Mouse (Mus musculus) heart, adult 2 months (tissue): Measurements from ENCODE around the gene B4galnt3. TPM values are rescaled to one million over a fixed set of nuclear protein-coding genes. Genes with fewer than 3 reads are reported as not detected.

Experiments
- DNase-seq, 2 experiments: peaks; one replicate each; pipeline ENCODE4 v3.0.0; 2021
- H3K27ac ChIP-seq: fragments of 200-600 bp; 2 replicates; pipeline ENCODE4 v1.8.1; 2022
- H3K27me3 ChIP-seq: fragments of 200-500 bp; 2 replicates; pipeline ENCODE4 v1.6.1; 2012; ENCODE audit warnings: mild to moderate bottlenecking, low read length, inconsistent platforms, mixed read lengths; ENCODE audit not compliant: control insufficient read depth, insufficient read depth
- H3K36me3 ChIP-seq: fragments of 200-500 bp; 2 replicates; pipeline ENCODE4 v1.6.1; 2012; ENCODE audit warnings: low read length, inconsistent platforms; ENCODE audit not compliant: control insufficient read depth, insufficient read depth
- H3K4me1 ChIP-seq: fragments of 200-500 bp; 2 replicates; pipeline ENCODE4 v1.6.1; 2011; ENCODE audit warnings: low read length; ENCODE audit not compliant: control insufficient read depth, insufficient read depth
- H3K4me3 ChIP-seq: fragments of 200-600 bp; 2 replicates; pipeline ENCODE4 v1.8.1; 2022
- H3K79me2 ChIP-seq: fragments of 200-500 bp; replicated peaks from 2 replicates; pipeline ENCODE4 v1.6.1; 2012; ENCODE audit warnings: mild to moderate bottlenecking, inconsistent platforms, low read length, moderate library complexity, mixed read lengths; ENCODE audit not compliant: control insufficient read depth, insufficient read depth
- H3K9ac ChIP-seq: fragments of 200-500 bp; 2 replicates; pipeline ENCODE4 v1.6.1; 2012; ENCODE audit warnings: low read depth, mild to moderate bottlenecking, control low read depth, inconsistent platforms, low read length, mixed read lengths
- CTCF ChIP-seq: fragments of 200-600 bp; IDR thresholded peaks from 2 replicates; pipeline ENCODE4 v1.8.1; 2022; ENCODE audit warnings: antibody characterized with exemption, mild to moderate bottlenecking, moderate library complexity
- EP300 ChIP-seq: fragments of 200-500 bp; IDR thresholded peaks from 2 replicates; pipeline ENCODE4 v1.6.1; 2011; ENCODE audit warnings: low read depth, low read length, control low read depth; ENCODE audit not compliant: insufficient read depth
- POLR2A ChIP-seq: fragments of 200-500 bp; IDR thresholded peaks from 2 replicates; pipeline ENCODE4 v1.6.1; 2011; ENCODE audit warnings: mild to moderate bottlenecking, low read depth, low read length, control low read depth; ENCODE audit not compliant: insufficient read depth
- WGBS: fragments of 180-500 bp; shearing (Covaris S2); methylation state at CpG from one replicate; pipeline ENCODE4 v1.1.7; 2018; 5-methylcytosine and 5-hydroxymethylcytosine counted together
- intact Hi-C: fragments of 180-260 bp; cut with DNase I; formaldehyde crosslinking; loops from one replicate; pipeline ENCODE4 v1.15.1; 2025
- polyA plus RNA-seq: library from polyadenylated mRNA; depleted of rRNA; stranded (reverse); fragments of >200 nt; gene quantifications from 2 replicates; pipeline ENCODE4 v1.2.3, GENCODE M21; 2012
- total RNA-seq, 2 experiments: library from RNA; stranded (reverse); gene quantifications; 2 replicates each; pipeline ENCODE4 v1.2.3; 2021

B4galnt3 gene
- total and polyA plus RNA-seq, 3 experiments, result 0.20 to 0.29 (median 0.20) TPM

GRCm38 (mm10) chr6:120187587-120188176, 106.7 kb downstream of the B4galnt3 start:
- H3K36me3 ChIP-seq, result no peaks in the 10 kb centered on the region
- DNase-seq, result peak; percentile 47 to 64
- H3K79me2 ChIP-seq, result no peaks in the 10 kb centered on the region
- intact Hi-C loops, result loop anchor here (2.0 kb wide), 2 partner anchors 27 to 39 kb away; no protein-coding TSS in a partner anchor
- peak overlapping the region; percentile 6; the same call in 1 of the 2 replicates for H3K9ac ChIP-seq
- TF ChIP-seq EP300, result no peak
- TF ChIP-seq POLR2A, result no peak
- TF ChIP-seq CTCF, result no peak
- peaks cover 19% of the 10 kb centered on the region for H3K4me1 ChIP-seq
- no peak overlapping the region for H3K4me3 ChIP-seq
- no peaks in the 10 kb centered on the region for H3K27me3 ChIP-seq
- WGBS, result 47% methylated on average over 18 of the region's 18 CpGs
- peak overlapping the region; percentile 70; the same call in 1 of the 2 replicates for H3K27ac ChIP-seq

- H3K9ac ChIP-seq, result no peak overlapping the region
- intact Hi-C loops, result loop anchor here (2.0 kb wide), 1 partner anchor 26 kb away; no protein-coding TSS in a partner anchor
- H3K27ac ChIP-seq, result no peak overlapping the region
- H3K4me1 ChIP-seq, result peaks cover 12% of the 10 kb centered on the region
- no peaks in the 10 kb centered on the region for H3K36me3 ChIP-seq
- no peaks in the 10 kb centered on the region for H3K79me2 ChIP-seq
- no peak overlapping the region for H3K4me3 ChIP-seq
- TF ChIP-seq EP300 (no peak), CTCF (no peak), POLR2A (no peak)
- WGBS, result 81% methylated on average over 3 of the region's 3 CpGs
- no peaks in the 10 kb centered on the region for H3K27me3 ChIP-seq
- no peak for DNase-seq
Observed at GRCm38 (mm10) chr6:120186594-120186993, 107.8 kb downstream of the B4galnt3 start.

DNA sequence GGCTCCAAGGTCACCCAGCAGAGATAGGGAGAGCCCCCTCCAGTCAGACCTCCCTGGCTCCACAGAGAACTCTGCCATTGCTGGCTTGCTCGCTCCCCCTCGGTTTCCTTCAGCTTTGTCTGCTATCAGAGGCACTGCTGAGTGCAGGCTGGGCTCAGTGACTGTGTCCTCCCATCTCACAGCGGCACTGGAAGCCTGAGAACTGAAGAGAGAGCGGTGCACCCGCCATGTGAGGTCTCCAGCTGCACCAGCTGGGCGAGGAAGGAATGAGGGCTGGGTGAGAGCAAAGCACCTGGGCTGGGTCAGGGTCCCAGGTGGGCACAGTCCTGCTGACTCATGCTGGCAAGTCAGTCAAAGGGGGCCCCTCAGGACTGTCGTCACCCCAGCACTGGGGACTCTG, 108.6 kb downstream of the B4galnt3 start:
- Histone ChIP-seq H3K79me2 (no peaks in the 10 kb centered on the region), H3K27ac (no peak overlapping the region), H3K4me1 (peaks cover 6% of the 10 kb centered on the region), H3K36me3 (no peaks in the 10 kb centered on the region), H3K27me3 (no peaks in the 10 kb centered on the region), H3K9ac (no peak overlapping the region), H3K4me3 (no peak overlapping the region)
- no peak for DNase-seq
- WGBS, result 84% methylated on average over 7 of the region's 7 CpGs
- no peak for TF ChIP-seq POLR2A
- no peak for TF ChIP-seq CTCF
- no peak for TF ChIP-seq EP300
- intact Hi-C loops, result loop anchor here (2.0 kb wide), 1 partner anchor 25 kb away; no protein-coding TSS in a partner anchor

GRCm38 (mm10) chr6:120185012-120185730, 109.2 kb downstream of the B4galnt3 start:
- H3K79me2 ChIP-seq, result no peaks in the 10 kb centered on the region
- H3K4me3 ChIP-seq, result no peak overlapping the region
- H3K27me3 ChIP-seq, result no peaks in the 10 kb centered on the region
- intact Hi-C loops, result no loop called here
- H3K36me3 ChIP-seq, result no peaks in the 10 kb centered on the region
- H3K4me1 ChIP-seq, result peaks cover 2% of the 10 kb centered on the region
- 91% methylated on average over 12 of the region's 12 CpGs for WGBS
- no peak overlapping the region for H3K9ac ChIP-seq
- DNase-seq, result no peak
- no peak overlapping the region for H3K27ac ChIP-seq
- TF ChIP-seq EP300, result no peak
- no peak for TF ChIP-seq POLR2A
- TF ChIP-seq CTCF, result no peak

DNA sequence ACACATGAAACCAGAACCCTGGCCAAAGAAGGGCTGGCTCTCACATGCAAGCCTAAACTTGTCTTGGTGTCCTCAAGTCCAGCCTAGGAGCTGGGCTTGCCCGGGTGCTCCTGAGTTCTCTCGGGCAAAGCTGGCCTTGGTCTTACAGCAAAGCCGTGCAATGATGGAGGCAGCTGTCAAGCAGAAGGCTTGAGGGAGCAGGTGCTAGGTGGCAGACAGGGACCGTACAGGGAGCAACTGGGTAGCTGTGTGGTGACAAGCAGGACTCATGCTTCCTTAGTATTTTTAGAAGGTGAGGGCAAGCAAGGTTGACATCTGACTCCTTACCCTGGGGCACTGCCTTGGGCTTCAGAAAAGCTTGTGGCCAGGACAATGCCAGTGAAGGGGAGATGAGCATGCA, 110.6 kb downstream of the B4galnt3 start:
- Histone ChIP-seq H3K27ac (peak overlapping the region; percentile 47; the same call in 1 of the 2 replicates), H3K36me3 (no peaks in the 10 kb centered on the region), H3K9ac (no peak overlapping the region), H3K27me3 (no peaks in the 10 kb centered on the region), H3K4me1 (peaks cover 2% of the 10 kb centered on the region), H3K4me3 (no peak overlapping the region), H3K79me2 (no peaks in the 10 kb centered on the region)
- intact Hi-C loops, result no loop called here
- 71% methylated on average over 4 of the region's 4 CpGs for WGBS
- no peak for TF ChIP-seq POLR2A
- TF ChIP-seq EP300, result 0 out of 2 replicates have a peak, but pooled peaks have one; percentile 35
- no peak for DNase-seq

- intact Hi-C loops, result no loop called here
- 67% methylated on average over 5 of the region's 5 CpGs for WGBS
- Histone ChIP-seq H3K4me1 (peaks cover 2% of the 10 kb centered on the region; the same call in 1 of the 2 replicates), H3K4me3 (no peak overlapping the region), H3K27ac (peak overlapping the region; percentile 74), H3K27me3 (no peaks in the 10 kb centered on the region), H3K36me3 (no peaks in the 10 kb centered on the region), H3K79me2 (no peaks in the 10 kb centered on the region), H3K9ac (no peak overlapping the region)
- TF ChIP-seq EP300 (peak; percentile 96), POLR2A (no peak), CTCF (peak; percentile 35)
- DNase-seq, result peak; percentile 50 to 69
Observed at GRCm38 (mm10) chr6:120182160-120182559, 112.2 kb downstream of the B4galnt3 start.
